Mouse (Mus musculus) frontal cortex, postnatal 36 days (tissue): Measurements from ENCODE around the gene Relb.

Source experiments
- DNase-seq, 2 experiments: peaks; one replicate each; pipeline ENCODE4 v3.0.0; 2022; ENCODE audit warnings: low spot score in 2 of 2

Gene Relb

DNA sequence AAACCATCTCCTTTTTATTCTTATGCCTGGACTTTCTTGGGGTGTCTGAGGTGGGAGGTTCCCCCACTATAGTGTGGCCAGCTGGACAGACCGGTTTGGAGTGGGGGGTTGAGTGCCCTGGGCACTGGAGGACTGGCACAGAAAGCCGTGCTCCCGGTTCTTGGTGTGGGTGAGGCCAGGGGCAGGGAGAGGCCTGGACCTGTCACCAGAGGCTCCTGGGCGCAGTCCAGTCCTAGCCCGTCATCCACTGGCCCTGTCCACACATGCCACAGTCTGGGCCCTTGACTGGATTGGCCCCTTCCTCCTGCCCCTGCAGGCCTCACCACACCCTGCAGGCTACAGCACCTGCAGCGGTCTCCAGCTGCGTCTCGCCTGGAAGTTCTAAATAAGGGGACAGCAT is 48.6 kb downstream of the Relb start:
- no peak for DNase-seq

GRCm38 (mm10) chr7:19579751-19580150 is 49.5 kb downstream of the Relb start:
- DNase-seq = no peak

GRCm38 (mm10) chr7:19578436-19578835 is 50.8 kb downstream of the Relb start:
- DNase-seq = no peak

GRCm38 (mm10) chr7:19577877-19578414 is 51.3 kb downstream of the Relb start:
- DNase-seq = no peak

DNA sequence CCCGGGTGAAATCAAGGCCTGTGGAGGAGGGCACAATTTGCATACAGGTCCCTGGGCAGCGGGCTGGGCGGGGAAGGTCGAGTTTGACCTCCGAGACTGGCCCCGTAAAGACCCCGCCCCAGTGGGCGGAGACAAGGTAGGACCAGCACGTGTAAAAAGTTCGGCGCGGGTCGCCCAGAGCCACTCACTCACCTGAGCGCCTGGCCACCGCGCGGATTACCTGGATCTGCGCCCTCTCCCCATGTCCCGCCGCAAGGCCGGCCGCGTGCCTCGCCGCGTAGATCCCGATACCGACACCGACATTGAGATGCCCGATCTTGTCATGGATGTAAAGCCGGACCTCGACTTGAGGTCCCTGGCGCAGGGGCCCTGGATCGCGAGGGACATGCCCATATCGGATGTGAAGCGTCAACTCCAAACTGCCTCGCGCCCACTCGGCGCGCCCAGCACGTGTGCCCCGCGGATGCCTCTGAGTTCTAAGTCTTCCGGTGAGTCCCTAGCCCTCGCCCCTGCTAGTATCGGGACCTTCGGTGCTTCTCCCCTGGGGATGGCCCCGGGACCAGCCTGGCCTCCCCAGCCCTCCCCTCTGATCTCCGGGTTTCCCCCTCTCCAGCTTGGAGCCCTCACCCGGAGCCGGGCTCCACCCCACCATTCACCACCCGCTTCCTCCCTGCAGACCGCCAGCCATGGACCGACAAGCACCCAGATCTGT is 51.9 kb downstream of the Relb start, which contains the start of the genes Zfp296 and Gemin7:
Gene Zfp296, plus strand, starts transcription at position 147 of the 712 bp plus-strand sequence.
Gene Gemin7, minus strand, starts transcription at position 455 of the 712 bp plus-strand sequence.
- DNase-seq = no peak

- DNase-seq = no peak
Measured at GRCm38 (mm10) chr7:19575559-19575958, 53.7 kb downstream of the Relb start.

DNA sequence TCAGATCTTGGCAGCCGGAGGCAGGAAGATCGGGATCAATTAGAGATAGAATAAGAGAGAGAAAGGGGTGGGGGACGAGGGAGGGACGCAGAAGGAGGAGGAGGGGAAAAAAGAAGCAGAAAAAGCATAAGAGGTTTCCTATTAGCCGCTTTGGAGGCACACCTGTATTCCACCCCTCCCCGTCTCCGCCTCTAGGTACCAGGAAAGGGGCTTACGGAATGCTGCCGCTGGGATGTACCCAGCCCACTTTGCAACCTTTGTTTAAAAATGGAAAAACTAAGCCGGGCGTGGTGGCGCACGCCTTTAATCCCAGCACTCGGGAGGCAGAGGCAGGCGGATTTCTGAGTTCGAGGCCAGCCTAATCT is 55.5 kb downstream of the Relb start:
- no peak for DNase-seq

GRCm38 (mm10) chr7:19572926-19573775 is 56.1 kb downstream of the Relb start:
- DNase-seq = peak; percentile 67 to 71

GRCm38 (mm10) chr7:19569647-19570046 is 59.6 kb downstream of the Relb start:
- no peak for DNase-seq

DNA sequence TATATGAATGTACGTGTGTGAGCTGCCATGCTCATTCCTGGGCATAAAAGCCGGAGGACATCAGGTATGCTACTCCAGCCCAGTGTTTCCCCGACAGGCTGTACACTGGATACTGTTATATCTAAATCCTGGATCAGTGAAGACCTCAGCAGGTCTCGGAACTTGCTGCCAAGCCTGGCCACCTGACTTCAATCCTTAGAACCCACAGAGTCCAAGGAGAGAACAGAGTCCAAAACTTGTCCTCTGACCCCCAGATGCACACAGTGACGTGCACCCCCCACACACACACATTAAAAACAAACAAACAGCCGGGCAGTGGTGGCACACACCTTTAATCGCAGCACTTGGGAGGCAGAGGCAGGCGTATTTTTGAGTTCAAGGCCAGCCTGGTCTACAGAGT is 61.8 kb downstream of the Relb start:
- DNase-seq = no peak

DNA sequence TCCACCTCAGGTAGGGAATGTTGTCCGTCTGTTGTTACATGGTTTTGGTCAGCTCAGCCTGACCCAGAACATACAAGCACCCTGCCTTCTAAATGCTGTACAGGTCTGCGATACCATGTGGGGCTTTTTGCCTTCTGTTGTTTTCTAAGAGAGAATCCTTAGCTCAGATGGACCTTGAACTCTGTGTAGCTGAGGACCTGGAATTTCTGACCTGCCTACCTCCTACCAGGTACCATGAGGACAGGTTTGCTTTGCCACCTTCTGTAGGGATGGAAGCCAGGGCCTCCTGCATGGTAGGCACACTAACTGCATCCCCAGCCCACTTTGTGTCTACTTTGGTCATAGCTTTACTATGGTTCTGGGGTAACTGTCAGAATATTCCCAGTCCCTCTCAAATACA is 63.4 kb downstream of the Relb start:
- DNase-seq = no peak

GRCm38 (mm10) chr7:19564455-19564854 is 64.8 kb downstream of the Relb start:
- DNase-seq = no peak

DNA sequence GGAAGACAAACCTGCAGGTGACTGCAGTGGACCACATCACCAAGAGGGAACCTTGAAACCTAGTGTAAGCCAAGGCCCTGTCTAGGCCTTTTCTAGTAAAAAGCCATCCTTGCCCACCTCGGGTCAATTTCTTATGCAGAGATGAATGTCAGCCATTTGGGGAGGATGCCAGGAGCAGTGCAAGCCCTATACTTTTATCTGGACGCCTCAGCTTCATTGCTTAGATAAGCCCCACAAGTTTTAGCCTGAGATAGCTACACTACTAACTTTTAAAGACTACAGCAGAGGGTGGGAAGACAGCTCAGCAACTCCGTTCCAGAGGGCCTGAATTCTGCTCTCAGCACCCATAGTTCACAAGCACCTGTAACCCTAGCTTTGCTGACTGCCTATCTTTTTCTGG is 65.4 kb downstream of the Relb start:
- no peak for DNase-seq

DNA sequence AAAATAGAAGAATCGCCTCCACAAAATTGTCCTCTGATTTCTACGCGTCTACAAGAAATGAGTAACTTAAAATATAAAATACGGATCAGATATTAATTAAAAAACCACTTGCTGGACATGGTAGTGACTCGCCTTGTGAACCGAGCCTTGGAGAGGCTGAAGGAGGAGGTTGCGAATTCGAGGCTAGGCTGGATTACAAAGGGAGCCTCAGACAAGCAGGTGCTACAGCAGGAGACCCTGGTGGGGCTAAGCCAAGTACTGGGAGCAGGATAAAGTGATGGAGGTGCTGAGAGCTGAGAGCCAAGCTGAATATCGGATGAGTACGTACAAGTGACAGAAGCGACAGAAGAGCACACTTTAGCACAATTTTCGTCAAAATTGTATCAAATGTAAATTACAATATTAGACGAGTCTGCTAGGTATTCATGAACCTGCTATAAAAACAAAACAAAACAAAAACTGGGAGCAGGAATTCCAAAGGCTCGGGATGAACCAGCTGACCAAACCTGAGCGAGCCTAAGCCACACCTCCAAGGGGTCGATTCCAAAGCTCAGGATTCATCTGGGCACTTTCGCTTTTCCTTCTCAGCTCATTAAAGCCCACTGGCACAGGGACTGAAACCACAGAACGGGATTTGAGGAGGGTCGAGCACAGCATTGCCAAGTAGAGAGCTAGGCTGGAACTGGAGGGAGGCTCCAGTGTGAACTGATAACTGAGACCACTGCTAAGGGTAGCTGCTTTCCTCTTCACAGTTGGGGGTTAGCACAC is 66.4 kb downstream of the Relb start, which contains the start of gene Ppp1r37:
Gene Ppp1r37, minus strand, starts transcription at position 434 of the 768 bp plus-strand sequence.
- DNase-seq = no peak

GRCm38 (mm10) chr7:19561765-19562642 is 67.2 kb downstream of the Relb start:
- peak; percentile 86 to 90 for DNase-seq

GRCm38 (mm10) chr7:19561431-19561764 is 67.8 kb downstream of the Relb start:
- DNase-seq = no peak

GRCm38 (mm10) chr7:19560491-19561260 is 68.6 kb downstream of the Relb start:
- no peak for DNase-seq

DNA sequence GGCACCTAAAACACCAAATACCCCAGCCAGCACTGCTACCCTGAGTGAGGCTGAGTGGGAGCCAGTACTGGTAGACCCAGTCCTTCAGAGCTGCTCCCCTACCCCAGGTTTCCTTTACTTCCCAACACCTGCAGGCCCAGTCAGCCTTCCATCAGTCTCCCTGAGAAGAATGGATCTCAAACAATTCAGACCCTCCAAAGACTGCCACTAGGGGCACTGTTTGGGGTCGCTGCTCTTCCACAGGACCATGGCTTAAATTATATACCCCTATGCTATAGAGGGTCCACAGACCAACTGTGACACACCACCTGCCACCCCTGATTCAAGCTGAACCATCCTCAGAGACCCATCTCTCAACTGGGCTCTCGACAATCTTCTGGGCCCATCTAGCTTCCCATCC is 70.3 kb downstream of the Relb start:
- no peak for DNase-seq

- DNase-seq = peak; percentile 28 to 35
Measured at GRCm38 (mm10) chr7:19557982-19558900, 71.0 kb downstream of the Relb start.
